Mouse (Mus musculus) thymus, postnatal 0 days (tissue): Measurements from ENCODE around the gene Ninj2. TPM values are rescaled to one million over a fixed set of nuclear protein-coding genes. Genes with fewer than 3 reads are reported as not detected.

ENCODE experiments used
- DNase-seq: peaks from one replicate; pipeline ENCODE4 v3.0.0-alpha.2; 2015; ENCODE audit warnings: low spot score
- polyA plus RNA-seq: library from polyadenylated mRNA; unstranded; fragments of >200 nt; fragmentation: Nextera tagmentation; extraction: Ambion mirVana; gene quantifications from 2 replicates; pipeline ENCODE4 v1.2.1, GENCODE M21; 2015

The Ninj2 gene
- polyA plus RNA-seq, 1 experiment from 2014 or later = 0.51 TPM

GRCm38 (mm10) chr6:120174602-120175115, 81.5 kb downstream of the Ninj2 start:
- DNase-seq = no peak

GRCm38 (mm10) chr6:120175650-120176049, 82.5 kb downstream of the Ninj2 start:
- no peak for DNase-seq

GRCm38 (mm10) chr6:120179044-120179755, 86.0 kb downstream of the Ninj2 start:
- DNase-seq = no peak

GRCm38 (mm10) chr6:120179756-120180206, 86.6 kb downstream of the Ninj2 start:
- no peak for DNase-seq

- no peak for DNase-seq
Measured at GRCm38 (mm10) chr6:120180492-120180891, 87.3 kb downstream of the Ninj2 start.

GRCm38 (mm10) chr6:120182160-120182559, 89.0 kb downstream of the Ninj2 start:
- DNase-seq = no peak

- no peak for DNase-seq
Measured at GRCm38 (mm10) chr6:120183771-120184170, 90.6 kb downstream of the Ninj2 start.

- no peak for DNase-seq
Measured at GRCm38 (mm10) chr6:120185012-120185730, 92.0 kb downstream of the Ninj2 start.

GRCm38 (mm10) chr6:120185756-120186155, 92.6 kb downstream of the Ninj2 start:
- peak; percentile 91 for DNase-seq

- DNase-seq = no peak
Measured at GRCm38 (mm10) chr6:120186594-120186993, 93.4 kb downstream of the Ninj2 start.

- DNase-seq = peak; percentile 83
Measured at GRCm38 (mm10) chr6:120187587-120188176, 94.5 kb downstream of the Ninj2 start.

- peak; percentile 80 for DNase-seq
Measured at GRCm38 (mm10) chr6:120188376-120189235, 95.5 kb downstream of the Ninj2 start.

GRCm38 (mm10) chr6:120189287-120189686, 96.1 kb downstream of the Ninj2 start:
- no peak for DNase-seq

GRCm38 (mm10) chr6:120190365-120190764, 97.2 kb downstream of the Ninj2 start:
- no peak for DNase-seq

GRCm38 (mm10) chr6:120190912-120191311, 97.8 kb downstream of the Ninj2 start:
- no peak for DNase-seq

GRCm38 (mm10) chr6:120191396-120192170, 98.4 kb downstream of the Ninj2 start:
- DNase-seq = no peak

GRCm38 (mm10) chr6:120192211-120192870, 99.2 kb downstream of the Ninj2 start:
- DNase-seq = no peak

GRCm38 (mm10) chr6:120193174-120193573, 100.0 kb downstream of the Ninj2 start:
- peak; percentile 93 for DNase-seq

GRCm38 (mm10) chr6:120193793-120194192, 100.6 kb downstream of the Ninj2 start:
- no peak for DNase-seq

- DNase-seq = no peak
Measured at GRCm38 (mm10) chr6:120194305-120194704, 101.2 kb downstream of the Ninj2 start.
